Mouse (Mus musculus) limb, embryonic 14.5 days (tissue): ENCODE data around the gene Stat4. TPM values are rescaled to one million over a fixed set of nuclear protein-coding genes. Genes with fewer than 3 reads are reported as not detected.

Experiments
- ATAC-seq: fragments of 200-750 bp; cut with Nextera tagmentation; 2 replicates; pipeline ENCODE4 v1.8.0; 2017; ENCODE audit warnings: low read depth, moderate number of reproducible peaks, moderate TSS enrichment; ENCODE audit not compliant: low FRiP score
- DNase-seq: peaks from one replicate; pipeline ENCODE4 v3.0.0-alpha.2; 2015; ENCODE audit warnings: low spot score
- H3K27ac ChIP-seq: fragments of 300-500 bp; sonication (generic); replicated peaks from 2 replicates; pipeline ENCODE4 v1.5.1; 2014; ENCODE audit warnings: low read depth, mild to moderate bottlenecking, low read length, moderate library complexity, mixed read lengths
- H3K27me3 ChIP-seq: fragments of 300-500 bp; sonication (generic); 2 replicates; pipeline ENCODE4 v1.6.1; 2014; ENCODE audit warnings: low read length, mixed read lengths; ENCODE audit not compliant: control insufficient read depth, insufficient read depth
- H3K36me3 ChIP-seq: fragments of 300-500 bp; sonication (generic); 2 replicates; pipeline ENCODE4 v1.6.1; 2014; ENCODE audit warnings: mild to moderate bottlenecking, low read length, moderate library complexity, mixed read lengths; ENCODE audit not compliant: control insufficient read depth, insufficient read depth
- H3K4me1 ChIP-seq: fragments of 300-500 bp; sonication (generic); 2 replicates; pipeline ENCODE4 v1.6.1; 2014; ENCODE audit warnings: antibody characterized with exemption, low read length, mixed read lengths; ENCODE audit not compliant: control insufficient read depth, insufficient read depth
- H3K4me2 ChIP-seq: fragments of 300-500 bp; sonication (generic); replicated peaks from 2 replicates; pipeline ENCODE4 v1.6.1; 2014; ENCODE audit warnings: low read depth, mild to moderate bottlenecking, low read length, moderate library complexity; ENCODE audit not compliant: severe bottlenecking
- H3K4me3 ChIP-seq: fragments of 300-500 bp; sonication (generic); replicated peaks from 2 replicates; pipeline ENCODE4 v1.5.1; 2014; ENCODE audit warnings: low read length
- H3K9ac ChIP-seq: fragments of 300-500 bp; sonication (generic); 2 replicates; pipeline ENCODE4 v1.6.1; 2014; ENCODE audit warnings: mild to moderate bottlenecking, low read depth, low read length, moderate library complexity; ENCODE audit not compliant: severe bottlenecking
- H3K9me3 ChIP-seq: fragments of 300-500 bp; sonication (generic); 2 replicates; pipeline ENCODE4 v1.6.1; 2016; ENCODE audit warnings: low read length; ENCODE audit not compliant: control insufficient read depth
- POLR2A ChIP-seq: fragments of 200-500 bp; IDR thresholded peaks from 2 replicates; pipeline ENCODE4 v1.8.0; 2012; ENCODE audit warnings: inconsistent platforms, mild to moderate bottlenecking, moderate library complexity, borderline replicate concordance; ENCODE audit not compliant: insufficient read depth, insufficient read length; ENCODE audit errors: extremely low read depth
- WGBS: fragments of 180-500 bp; shearing (Covaris S2); extraction: QIAGEN DNeasy Blood & Tissue Kit; methylation state at CpG from one replicate; pipeline ENCODE4 v1.1.7; 2014; 5-methylcytosine and 5-hydroxymethylcytosine counted together
- polyA plus RNA-seq, 2 experiments: library from polyadenylated mRNA; depleted of rRNA in 1 of 2; stranded (reverse) in 1 of 2; unstranded in 1 of 2; fragments of >200 nt; fragmentation: Nextera tagmentation in 1 of 2; extraction: Ambion mirVana in 1 of 2; gene quantifications; 2 replicates each; pipeline versions ENCODE4 v1.2.1 to v1.2.3; 2012 to 2014

Gene Stat4
- polyA plus RNA-seq, 2 experiments, result 0.44 to 0.51 TPM

GRCm38 (mm10) chr1:52055947-52056346, 69.0 kb downstream of the Stat4 start:
- Histone ChIP-seq H3K27me3 (no peaks in the 10 kb centered on the region), H3K4me2 (no peak overlapping the region), H3K9ac (no peak overlapping the region), H3K4me1 (no peaks in the 10 kb centered on the region), H3K4me3 (no peak overlapping the region), H3K9me3 (no peaks in the 10 kb centered on the region), H3K27ac (no peak overlapping the region), H3K36me3 (no peaks in the 10 kb centered on the region)
- ATAC-seq (no peak), DNase-seq (no peak)
- no peak for TF ChIP-seq POLR2A
- WGBS, result 82% methylated on average over 4 of the region's 4 CpGs

GRCm38 (mm10) chr1:52057153-52057552, 70.2 kb downstream of the Stat4 start:
- TF ChIP-seq POLR2A, result no peak

GRCm38 (mm10) chr1:52066276-52066675, 79.3 kb downstream of the Stat4 start:
- Histone ChIP-seq H3K4me3 (no peak overlapping the region), H3K9ac (no peak overlapping the region), H3K27me3 (no peaks in the 10 kb centered on the region), H3K36me3 (no peaks in the 10 kb centered on the region), H3K27ac (no peak overlapping the region), H3K4me2 (no peak overlapping the region), H3K4me1 (no peaks in the 10 kb centered on the region), H3K9me3 (no peaks in the 10 kb centered on the region)
- TF ChIP-seq POLR2A, result no peak
- ATAC-seq, result no peak
- 88% methylated on average over 1 of the region's 1 CpGs for WGBS
- DNase-seq, result no peak

More at GRCm38 (mm10) chr1:52057153-52057552, 70.2 kb downstream of the Stat4 start:
- ATAC-seq (no peak), DNase-seq (no peak)
- Histone ChIP-seq H3K9ac (no peak overlapping the region), H3K4me3 (no peak overlapping the region), H3K9me3 (no peaks in the 10 kb centered on the region), H3K36me3 (no peaks in the 10 kb centered on the region), H3K27me3 (no peaks in the 10 kb centered on the region), H3K4me1 (no peaks in the 10 kb centered on the region), H3K4me2 (no peak overlapping the region), H3K27ac (no peak overlapping the region)
- 79% methylated on average over 5 of the region's 5 CpGs for WGBS

GRCm38 (mm10) chr1:52066694-52067093, 79.7 kb downstream of the Stat4 start:
- ATAC-seq (no peak), DNase-seq (no peak)
- Histone ChIP-seq H3K27me3 (no peaks in the 10 kb centered on the region), H3K4me3 (no peak overlapping the region), H3K9me3 (no peaks in the 10 kb centered on the region), H3K4me2 (no peak overlapping the region), H3K36me3 (no peaks in the 10 kb centered on the region), H3K9ac (no peak overlapping the region), H3K27ac (no peak overlapping the region), H3K4me1 (no peaks in the 10 kb centered on the region)
- TF ChIP-seq POLR2A, result no peak
- 92% methylated on average over 3 of the region's 3 CpGs for WGBS

GRCm38 (mm10) chr1:52079724-52080367, 92.9 kb downstream of the Stat4 start:
- H3K36me3 ChIP-seq, result no peaks in the 10 kb centered on the region
- H3K4me2 ChIP-seq, result no peak overlapping the region
- 9% methylated on average over 10 of the region's 10 CpGs for WGBS
- no peak overlapping the region for H3K4me3 ChIP-seq
- DNase-seq (no peak), ATAC-seq (no peak)
- no peak overlapping the region for H3K9ac ChIP-seq
- H3K27ac ChIP-seq, result no peak overlapping the region
- no peaks in the 10 kb centered on the region for H3K9me3 ChIP-seq
- no peaks in the 10 kb centered on the region for H3K27me3 ChIP-seq
- 0 out of 2 replicates have a peak, but pooled peaks cover 2% of the 10 kb centered on the region for H3K4me1 ChIP-seq
- TF ChIP-seq POLR2A, result no peak
